Mouse (Mus musculus): ENCODE measurements around the gene Myo1g.

DNA sequence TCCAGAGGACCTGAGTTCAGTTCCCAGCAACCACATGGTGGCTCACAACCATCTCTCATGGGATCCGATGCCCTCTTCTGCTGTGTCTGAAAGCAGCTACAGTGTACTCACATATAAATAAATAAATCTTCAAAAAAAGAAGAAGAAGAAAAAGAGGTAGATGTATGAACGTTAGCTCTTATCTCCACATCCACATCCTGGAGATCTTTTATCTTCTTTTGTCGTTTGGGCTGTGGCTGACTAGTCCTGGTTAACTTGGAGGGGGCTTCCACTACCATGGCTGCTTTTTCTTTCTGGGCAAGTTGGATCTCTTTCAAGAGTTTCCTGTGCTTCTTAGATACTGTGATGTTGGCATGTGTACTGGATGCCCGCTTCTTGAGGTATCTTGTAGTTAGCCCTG, 42.4 kb upstream of the Myo1g start:
- TF ChIP-seq GATA1 (IDR thresholded peaks at IDR 0.05; ENCODE audit: borderline replicate concordance, low read length): no peak
- TF ChIP-seq FLI1 (IDR thresholded peaks at IDR 0.05; ENCODE audit: low read length): no peak
